Mouse (Mus musculus) heart, postnatal 10 days (tissue): ENCODE results near the gene Sipa1l1. TPM values are rescaled to one million over a fixed set of nuclear protein-coding genes. Genes with fewer than 3 reads are reported as not detected.

Experiments
- DNase-seq, 2 experiments: peaks; one replicate each; pipeline ENCODE4 v3.0.0; 2021
- intact Hi-C: fragments of 180-260 bp; cut with DNase I; formaldehyde crosslinking; loops from one replicate; pipeline ENCODE4 v1.15.1; 2025
- total RNA-seq, 2 experiments: library from RNA; stranded (reverse); gene quantifications; 2 replicates each; pipeline ENCODE4 v1.2.3; 2021

The Sipa1l1 gene
- total RNA-seq, 2 experiments from 2014 or later, result 19.4 to 19.9 TPM

GRCm38 (mm10) chr12:82365276-82365875, 196.3 kb downstream of the Sipa1l1 start:
- intact Hi-C loops, result no loop called here
- DNase-seq, result no peak

GRCm38 (mm10) chr12:82366754-82367153, 197.6 kb downstream of the Sipa1l1 start:
- intact Hi-C loops, result no loop called here
- no peak for DNase-seq

- intact Hi-C loops, result no loop called here
- no peak for DNase-seq
These were observed 198.2 kb downstream of the Sipa1l1 start for GRCm38 (mm10) chr12:82367345-82367744.

DNA sequence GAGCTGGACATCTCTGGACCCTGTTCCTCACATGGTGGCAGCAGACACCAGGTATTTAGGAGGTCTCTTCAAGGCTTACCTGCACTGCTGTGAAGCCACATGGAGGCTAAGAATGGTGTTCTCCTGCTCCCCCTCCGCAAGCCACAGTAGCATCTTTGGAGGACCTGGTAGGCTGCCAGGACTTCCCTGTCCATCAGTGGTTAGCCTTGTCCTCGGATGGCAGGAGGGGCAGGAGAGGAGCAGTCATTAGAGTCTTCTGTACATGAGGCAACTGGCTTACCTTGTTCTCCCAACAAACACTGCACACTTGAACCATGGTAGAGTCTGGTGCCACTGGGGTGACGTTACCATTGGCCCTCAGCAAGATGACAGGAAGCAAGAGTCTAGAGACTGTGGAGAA, 198.9 kb downstream of the Sipa1l1 start:
- no peak for DNase-seq
- intact Hi-C loops, result no loop called here

DNA sequence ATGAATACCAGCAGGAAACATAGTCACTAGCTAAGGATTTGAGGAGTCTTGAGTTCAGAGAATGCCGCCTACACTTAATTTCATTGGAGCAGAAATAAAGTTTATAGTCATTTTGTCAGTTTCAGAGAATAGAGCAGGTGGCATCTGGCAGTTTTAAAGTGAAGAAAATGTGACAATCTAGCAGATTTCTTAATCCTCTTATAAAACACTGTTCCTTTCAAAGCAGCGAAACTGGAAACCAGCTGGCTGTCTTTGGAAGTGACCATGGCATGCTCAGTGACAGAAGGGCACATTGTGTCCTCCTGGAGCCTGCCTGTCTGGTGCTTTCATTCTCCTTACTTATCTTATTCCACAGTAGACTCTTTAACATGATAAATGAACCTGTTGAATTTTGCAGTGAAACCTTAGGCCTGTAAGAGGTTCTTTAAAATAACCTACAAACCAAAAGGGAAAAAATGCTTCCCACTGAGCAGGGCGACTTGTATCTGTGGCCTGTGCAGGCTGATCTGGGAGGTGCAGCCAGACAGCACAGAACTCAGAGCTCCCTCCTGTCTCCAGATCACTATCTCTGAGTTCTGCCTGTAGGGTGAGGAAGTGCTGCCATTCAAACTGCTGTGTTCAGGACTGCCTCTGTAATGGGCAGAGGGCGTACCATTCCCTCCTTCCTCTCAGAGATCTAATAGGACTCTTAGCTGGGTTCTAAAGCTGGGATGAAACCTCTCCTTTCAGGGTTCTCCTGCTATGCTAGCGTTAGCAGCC, 200.5 kb downstream of the Sipa1l1 start:
- intact Hi-C loops, result no loop called here
- DNase-seq, result no peak

DNA sequence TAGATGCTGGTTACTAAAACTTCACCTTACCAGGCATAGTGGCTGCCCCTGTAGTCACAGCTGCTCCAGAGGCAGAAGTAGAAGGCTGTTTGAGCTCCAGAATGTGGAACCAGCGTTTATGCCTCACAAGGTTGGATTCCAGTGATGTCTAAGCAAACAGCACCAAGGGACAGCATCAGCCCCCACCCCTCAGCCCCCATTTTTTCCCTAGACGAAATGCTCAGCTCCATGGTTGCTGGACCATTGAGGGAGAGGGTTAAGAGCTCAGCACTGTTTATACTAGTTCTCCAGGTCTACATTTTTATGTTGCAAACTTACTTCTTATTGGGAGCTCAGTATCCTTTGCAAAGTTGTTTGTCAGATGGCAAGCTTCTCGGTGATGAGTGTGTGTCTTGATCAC, 202.1 kb downstream of the Sipa1l1 start:
- intact Hi-C loops, result no loop called here
- DNase-seq, result no peak

- intact Hi-C loops, result no loop called here
- peak in 1 of 2 experiments; percentile 17 for DNase-seq
These were observed 204.9 kb downstream of the Sipa1l1 start for GRCm38 (mm10) chr12:82374020-82374419.

GRCm38 (mm10) chr12:82382932-82383331, 213.8 kb downstream of the Sipa1l1 start:
- intact Hi-C loops, result no loop called here
- no peak for DNase-seq

- intact Hi-C loops, result no loop called here
These were observed 215.6 kb downstream of the Sipa1l1 start for GRCm38 (mm10) chr12:82384719-82385118.

DNA sequence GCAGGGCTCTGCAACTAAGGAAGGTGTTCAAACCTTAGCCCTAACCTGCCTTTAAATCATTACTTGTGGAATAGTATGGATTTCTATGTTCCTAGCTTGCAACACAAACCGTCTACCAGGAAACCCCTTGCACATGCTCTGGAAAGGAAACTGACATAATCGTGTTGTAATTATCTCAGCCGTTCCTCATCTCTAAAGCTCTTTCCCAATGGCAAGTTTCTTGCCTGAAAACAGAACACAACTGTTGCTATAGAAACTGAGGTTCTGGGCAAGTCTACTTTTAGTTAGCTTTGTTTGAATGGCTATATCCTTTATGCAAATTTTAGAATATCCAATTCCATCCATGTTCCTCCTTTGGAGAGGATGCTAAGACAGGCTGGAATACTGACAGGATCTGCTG, 217.9 kb downstream of the Sipa1l1 start:
- no peak for DNase-seq
- intact Hi-C loops, result no loop called here

More at GRCm38 (mm10) chr12:82384719-82385118, 215.6 kb downstream of the Sipa1l1 start:
- DNase-seq, result no peak

GRCm38 (mm10) chr12:82387647-82388046, 218.5 kb downstream of the Sipa1l1 start:
- DNase-seq, result no peak
- intact Hi-C loops, result no loop called here

GRCm38 (mm10) chr12:82388144-82388543, 219.0 kb downstream of the Sipa1l1 start:
- no peak for DNase-seq
- intact Hi-C loops, result no loop called here

GRCm38 (mm10) chr12:82394118-82394861, 225.2 kb downstream of the Sipa1l1 start:
- no peak for DNase-seq
- intact Hi-C loops, result no loop called here

GRCm38 (mm10) chr12:82395194-82395593, 226.1 kb downstream of the Sipa1l1 start:
- intact Hi-C loops, result no loop called here
- no peak for DNase-seq

DNA sequence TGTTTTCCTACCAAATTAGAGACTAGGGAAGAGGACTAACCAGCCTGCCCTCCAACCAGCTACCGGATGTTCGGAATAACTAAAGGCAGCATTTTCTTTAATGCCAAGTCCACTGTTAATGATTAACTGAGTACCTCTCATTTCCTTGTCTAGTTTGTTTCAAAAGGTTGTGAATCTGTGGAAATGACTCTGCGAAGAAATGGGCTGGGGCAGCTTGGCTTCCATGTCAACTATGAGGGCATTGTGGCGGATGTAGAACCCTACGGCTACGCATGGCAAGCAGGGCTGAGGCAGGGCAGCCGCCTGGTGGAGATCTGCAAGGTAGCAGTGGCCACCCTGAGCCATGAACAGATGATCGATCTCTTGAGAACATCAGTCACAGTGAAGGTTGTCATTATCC, 228.1 kb downstream of the Sipa1l1 start:
- DNase-seq, result no peak
- intact Hi-C loops, result no loop called here

- no peak for DNase-seq
- intact Hi-C loops, result no loop called here
These were observed 228.6 kb downstream of the Sipa1l1 start for GRCm38 (mm10) chr12:82397751-82398150.

DNA sequence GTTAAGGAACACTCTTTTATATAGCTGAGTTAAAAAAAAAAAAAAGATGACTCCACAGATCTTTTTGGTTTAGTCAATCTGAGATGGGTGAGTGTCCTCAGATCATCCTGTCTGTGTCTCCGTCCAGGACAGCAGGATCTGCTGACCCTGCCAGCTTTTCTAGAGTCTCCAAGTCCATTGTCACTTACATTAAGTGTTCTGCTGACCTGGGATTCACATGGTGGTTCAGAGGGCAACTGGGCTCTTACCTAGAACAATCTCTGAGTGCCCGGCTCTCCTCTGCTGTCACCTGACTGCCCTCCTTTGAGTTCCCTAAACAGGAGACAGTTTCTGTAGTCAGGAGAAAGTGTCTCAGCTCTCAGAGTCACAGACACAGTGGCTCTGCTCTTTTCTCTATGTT, 229.8 kb downstream of the Sipa1l1 start:
- DNase-seq, result no peak
- intact Hi-C loops, result no loop called here

- intact Hi-C loops, result no loop called here
- no peak for DNase-seq
These were observed 231.0 kb downstream of the Sipa1l1 start for GRCm38 (mm10) chr12:82399971-82400720.

- no peak for DNase-seq
These were observed 231.7 kb downstream of the Sipa1l1 start for GRCm38 (mm10) chr12:82400783-82401182.

DNA sequence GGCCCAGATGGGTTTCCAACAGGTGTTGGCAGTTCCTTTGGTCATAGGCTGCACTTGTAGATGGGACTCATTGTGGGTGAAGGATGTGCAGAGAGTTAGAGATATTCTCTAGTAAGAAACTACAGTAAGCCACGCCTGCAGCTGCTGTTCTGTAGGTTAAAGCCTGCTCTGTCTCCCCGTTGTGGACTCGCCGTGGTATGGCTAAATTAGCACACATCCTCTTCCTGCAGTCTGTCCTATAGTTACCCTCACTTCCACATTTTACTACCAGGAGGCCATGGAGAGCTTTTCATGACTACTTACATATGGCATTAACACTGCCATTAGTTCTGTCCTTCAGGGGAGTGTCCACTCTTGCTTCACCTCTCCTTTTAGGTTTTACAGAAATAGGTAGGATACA, 232.3 kb downstream of the Sipa1l1 start:
- intact Hi-C loops, result no loop called here
- DNase-seq, result no peak

More at GRCm38 (mm10) chr12:82400783-82401182, 231.7 kb downstream of the Sipa1l1 start:
- intact Hi-C loops, result no loop called here

GRCm38 (mm10) chr12:82402635-82403034, 233.5 kb downstream of the Sipa1l1 start:
- no peak for DNase-seq
- intact Hi-C loops, result no loop called here
